Mouse (Mus musculus): ENCODE data around the gene Psen2. TPM values are rescaled to one million over a fixed set of nuclear protein-coding genes. Genes with fewer than 3 reads are reported as not detected.

Psen2 gene
- total RNA-seq, 1 experiment, result 13.6 TPM

GRCm38 (mm10) chr1:180306889-180307288, 43.7 kb upstream of the Psen2 start:
- peaks cover 0 to 15% of the 10 kb centered on the region in 2 experiments; a peak in 2 of 4 replicates for H3K4me1 ChIP-seq (ENCODE audit: control insufficient read depth in 2 of 2, insufficient read depth in 2 of 2, low read length in 2 of 2, poor library complexity in 1 of 2)
- in situ Hi-C loops (cut with MboI; ENCODE audit: low sequenced_read_pairs in 2 of 2, unreplicated experiment in 2 of 2), result no loop called here
- DNase-seq (ENCODE audit: low read depth, low spot score), result no peak
- H3K9me3 ChIP-seq (ENCODE audit: control insufficient read depth, insufficient read depth, low read depth, low read length), result no peaks in the 10 kb centered on the region
- H3K4me3 ChIP-seq (ENCODE audit: insufficient read depth in 1 of 2, low read depth in 1 of 2, low read length in 2 of 2, poor library complexity in 1 of 2, severe bottlenecking in 1 of 2), result no peak overlapping the region
- H3K36me3 ChIP-seq (ENCODE audit: control insufficient read depth, insufficient read depth, low read length, poor library complexity, severe bottlenecking), result no peaks in the 10 kb centered on the region
- no peak overlapping the region for H3K9ac ChIP-seq (ENCODE audit: insufficient read depth, low read depth, low read length, poor library complexity, severe bottlenecking)
- no peak for TF ChIP-seq ZNF384 (IDR thresholded peaks at IDR 0.05; ENCODE audit: low read depth, low read length)
- TF ChIP-seq HCFC1 (IDR thresholded peaks at IDR 0.05; ENCODE audit: borderline replicate concordance, insufficient read depth, low read length), result no peak
- no peak for TF ChIP-seq MAFK (IDR thresholded peaks at IDR 0.05; ENCODE audit: insufficient read depth, low read depth, low read length)
- no peak for TF ChIP-seq ZC3H11A (IDR thresholded peaks at IDR 0.05; ENCODE audit: borderline replicate concordance, low read depth, low read length)
- TF ChIP-seq CHD2 (IDR thresholded peaks at IDR 0.05; ENCODE audit: low read depth, low read length), result no peak
- no peak overlapping the region for H3K27ac ChIP-seq (ENCODE audit: insufficient read depth, low read depth, low read length, poor library complexity, severe bottlenecking)

DNA sequence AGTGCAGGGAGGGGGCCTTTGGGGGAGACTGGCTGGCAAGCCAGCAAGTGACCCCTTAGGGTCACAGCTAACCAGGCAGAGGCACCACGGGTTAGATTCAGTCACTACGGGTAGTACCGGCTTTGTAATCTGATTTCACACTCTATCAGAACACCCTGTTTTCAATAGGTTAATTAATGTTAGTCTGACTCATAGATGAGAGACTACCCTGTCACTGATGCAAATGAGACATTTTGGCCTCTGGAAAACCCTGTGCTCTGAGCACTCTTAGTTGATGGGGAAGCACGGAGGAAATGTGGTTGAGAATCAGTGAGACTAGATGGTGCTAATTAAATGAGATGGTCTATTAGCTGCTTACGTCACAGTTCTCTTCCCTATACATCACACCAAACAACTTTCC, 40.4 kb upstream of the Psen2 start:
- TF ChIP-seq MAFK (IDR thresholded peaks at IDR 0.05; ENCODE audit: insufficient read depth, low read depth, low read length), result no peak
- no peak overlapping the region for H3K4me3 ChIP-seq (ENCODE audit: insufficient read depth in 1 of 2, low read depth in 1 of 2, low read length in 2 of 2, poor library complexity in 1 of 2, severe bottlenecking in 1 of 2)
- in situ Hi-C loops (cut with MboI; ENCODE audit: low sequenced_read_pairs in 2 of 2, unreplicated experiment in 2 of 2), result no loop called here
- DNase-seq (ENCODE audit: low read depth, low spot score), result no peak
- H3K4me1 ChIP-seq (ENCODE audit: control insufficient read depth in 2 of 2, insufficient read depth in 2 of 2, low read length in 2 of 2, poor library complexity in 1 of 2), result peaks cover 0 to 11% of the 10 kb centered on the region in 2 experiments; a peak in 3 of 4 replicates
- no peak overlapping the region for H3K9ac ChIP-seq (ENCODE audit: insufficient read depth, low read depth, low read length, poor library complexity, severe bottlenecking)
- no peaks in the 10 kb centered on the region for H3K9me3 ChIP-seq (ENCODE audit: control insufficient read depth, insufficient read depth, low read depth, low read length)
- H3K27ac ChIP-seq (ENCODE audit: insufficient read depth, low read depth, low read length, poor library complexity, severe bottlenecking), result no peak overlapping the region
- no peaks in the 10 kb centered on the region for H3K36me3 ChIP-seq (ENCODE audit: control insufficient read depth, insufficient read depth, low read length, poor library complexity, severe bottlenecking)

DNA sequence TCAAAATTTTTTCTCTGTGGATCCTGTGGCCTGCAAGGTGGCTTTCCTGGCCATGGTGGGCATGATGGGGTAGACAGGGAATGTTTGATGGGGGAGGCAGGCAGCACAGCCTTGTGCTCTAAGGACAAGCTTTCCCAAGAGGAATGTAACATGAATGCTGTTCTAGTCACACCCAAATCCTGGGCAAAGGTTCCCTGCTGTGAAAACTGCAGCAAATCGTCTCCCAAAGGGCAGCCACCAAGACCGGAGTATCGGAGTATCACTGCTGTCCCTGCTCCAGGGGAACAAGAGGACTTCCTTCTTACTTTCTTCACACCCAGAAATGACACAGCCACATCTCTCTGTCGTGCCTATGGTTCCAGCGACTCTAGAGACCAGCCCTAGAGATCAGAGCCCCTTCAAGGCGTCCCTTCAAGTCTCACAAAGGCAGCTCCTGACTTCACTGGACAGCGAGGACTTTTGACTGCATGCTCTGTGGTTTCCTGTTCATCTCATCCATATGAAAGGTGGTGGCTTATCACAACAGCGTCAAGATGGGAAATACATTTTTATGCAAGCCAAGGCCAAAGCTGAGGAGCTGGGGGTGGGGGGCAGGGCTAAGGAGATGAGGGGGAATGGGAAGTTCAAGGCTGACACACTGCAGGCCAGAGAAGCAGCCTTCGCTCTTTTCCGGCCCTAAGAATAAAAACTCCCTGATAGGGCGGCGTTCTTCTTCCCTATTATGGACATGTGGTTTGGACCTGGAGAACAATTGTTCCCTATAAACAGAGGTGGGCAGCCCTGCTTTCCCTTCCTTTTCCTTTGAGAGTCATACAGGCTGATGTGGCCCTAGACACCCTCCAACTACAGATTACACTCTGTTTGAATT, 39.2 kb upstream of the Psen2 start:
- Histone ChIP-seq H3K4me1 (ENCODE audit: control insufficient read depth in 2 of 2, insufficient read depth in 2 of 2, low read length in 2 of 2, poor library complexity in 1 of 2) (peaks cover 0 to 8% of the 10 kb centered on the region in 2 experiments; a peak in 3 of 4 replicates), H3K9me3 (ENCODE audit: control insufficient read depth, insufficient read depth, low read depth, low read length) (no peaks in the 10 kb centered on the region), H3K9ac (ENCODE audit: insufficient read depth, low read depth, low read length, poor library complexity, severe bottlenecking) (no peak overlapping the region), H3K27ac (ENCODE audit: insufficient read depth, low read depth, low read length, poor library complexity, severe bottlenecking) (no peak overlapping the region), H3K4me3 (ENCODE audit: insufficient read depth in 1 of 2, low read depth in 1 of 2, low read length in 2 of 2, poor library complexity in 1 of 2, severe bottlenecking in 1 of 2) (no peak overlapping the region), H3K36me3 (ENCODE audit: control insufficient read depth, insufficient read depth, low read length, poor library complexity, severe bottlenecking) (no peaks in the 10 kb centered on the region)
- in situ Hi-C loops (cut with MboI; ENCODE audit: low sequenced_read_pairs in 2 of 2, unreplicated experiment in 2 of 2), result no loop called here
- TF ChIP-seq ZNF384 (IDR thresholded peaks at IDR 0.05; ENCODE audit: low read depth, low read length) (no peak), CHD2 (IDR thresholded peaks at IDR 0.05; ENCODE audit: low read depth, low read length) (no peak), HCFC1 (IDR thresholded peaks at IDR 0.05; ENCODE audit: borderline replicate concordance, insufficient read depth, low read length) (no peak), ZC3H11A (IDR thresholded peaks at IDR 0.05; ENCODE audit: borderline replicate concordance, low read depth, low read length) (no peak), MAFK (IDR thresholded peaks at IDR 0.05; ENCODE audit: insufficient read depth, low read depth, low read length) (no peak)
- no peak for DNase-seq (ENCODE audit: low read depth, low spot score)

DNA sequence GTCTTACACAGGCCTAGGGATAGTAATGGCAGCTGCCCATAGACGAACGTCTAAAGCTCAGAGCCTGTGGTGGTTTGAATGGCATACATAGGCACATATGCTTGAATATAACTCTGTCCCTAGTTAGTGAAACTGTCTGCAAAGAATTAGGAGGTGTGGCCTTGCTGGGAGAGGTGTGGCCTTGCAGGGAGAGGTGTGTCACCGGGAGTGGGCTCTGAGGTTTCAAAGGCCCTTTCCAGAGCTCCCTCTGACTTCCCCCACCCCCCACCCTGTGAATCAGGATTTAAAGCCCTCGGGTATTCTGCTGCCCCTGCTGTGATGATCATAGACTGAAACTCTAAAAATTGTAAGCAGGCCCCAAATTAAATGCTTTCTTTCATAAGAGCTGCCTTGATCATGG, 37.8 kb upstream of the Psen2 start:
- DNase-seq (ENCODE audit: low read depth, low spot score), result no peak
- Histone ChIP-seq H3K27ac (ENCODE audit: insufficient read depth, low read depth, low read length, poor library complexity, severe bottlenecking) (no peak overlapping the region), H3K9ac (ENCODE audit: insufficient read depth, low read depth, low read length, poor library complexity, severe bottlenecking) (no peak overlapping the region), H3K36me3 (ENCODE audit: control insufficient read depth, insufficient read depth, low read length, poor library complexity, severe bottlenecking) (no peaks in the 10 kb centered on the region), H3K4me1 (ENCODE audit: control insufficient read depth in 2 of 2, insufficient read depth in 2 of 2, low read length in 2 of 2, poor library complexity in 1 of 2) (peaks cover 0 to 8% of the 10 kb centered on the region in 2 experiments; a peak in 3 of 4 replicates), H3K4me3 (ENCODE audit: insufficient read depth in 1 of 2, low read depth in 1 of 2, low read length in 2 of 2, poor library complexity in 1 of 2, severe bottlenecking in 1 of 2) (no peak overlapping the region), H3K9me3 (ENCODE audit: control insufficient read depth, insufficient read depth, low read depth, low read length) (no peaks in the 10 kb centered on the region)
- in situ Hi-C loops (cut with MboI; ENCODE audit: low sequenced_read_pairs in 2 of 2, unreplicated experiment in 2 of 2), result no loop called here
- TF ChIP-seq MAFK (IDR thresholded peaks at IDR 0.05; ENCODE audit: insufficient read depth, low read depth, low read length) (no peak), CHD2 (IDR thresholded peaks at IDR 0.05; ENCODE audit: low read depth, low read length) (no peak), HCFC1 (IDR thresholded peaks at IDR 0.05; ENCODE audit: borderline replicate concordance, insufficient read depth, low read length) (no peak), ZNF384 (IDR thresholded peaks at IDR 0.05; ENCODE audit: low read depth, low read length) (no peak), ZC3H11A (IDR thresholded peaks at IDR 0.05; ENCODE audit: borderline replicate concordance, low read depth, low read length) (no peak)

All from ES-E14 (cell line).